24 mouse cellular contexts compared by ENCODE assay signal in genomic region chr13:107791770-107792169, GRCm38 (mm10).
DNase-seq lines count a peak whose midpoint lies in the region; ATAC-seq lines count a peak whose summit lies in the region.
"Had no signal": no experiment of that assay in that cellular context is flagged by ENCODE, and none has a peak within 500 bp of the region (broad histone marks: within the 10 kb centered on the region; RNA-seq: fewer than 3 reads in every experiment).

No protein-coding gene starts in this region.

- H3K9me3 ChIP-seq in forebrain, embryonic 11.5 days (ENCODE audit: control insufficient read depth, low read length) = no peaks in the 10 kb centered on the region
- no peaks in the 10 kb centered on the region for H3K9me3 ChIP-seq in forebrain, embryonic 13.5 days (replicated peaks)
- H3K9me3 ChIP-seq in heart, embryonic 12.5 days (replicated peaks) = no peaks in the 10 kb centered on the region
- no peaks in the 10 kb centered on the region for H3K9me3 ChIP-seq in hindbrain, embryonic 15.5 days
- H3K9me3 ChIP-seq in hindbrain, embryonic 14.5 days (ENCODE audit: control insufficient read depth, low read length) = no peaks in the 10 kb centered on the region
- no peaks in the 10 kb centered on the region for H3K9me3 ChIP-seq in midbrain, embryonic 12.5 days
- H3K9me3 ChIP-seq in midbrain, embryonic 14.5 days (ENCODE audit: control insufficient read depth, low read length) = no peaks in the 10 kb centered on the region
- H3K9me3 ChIP-seq: embryonic facial prominence, embryonic 15.5 days; forebrain, embryonic 10.5 days; intestine, embryonic 15.5 days had no signal

- no peak overlapping the region for H3K4me2 ChIP-seq in forebrain, embryonic 11.5 days (ENCODE audit: low read depth, low read length, severe bottlenecking)
- no peak overlapping the region for H3K4me2 ChIP-seq in forebrain, embryonic 13.5 days
- peak overlapping the region; percentile 4; the same call in 1 of the 2 replicates for H3K4me2 ChIP-seq in heart, embryonic 12.5 days
- H3K4me2 ChIP-seq in hindbrain, embryonic 15.5 days = no peak overlapping the region
- no peak overlapping the region for H3K4me2 ChIP-seq in hindbrain, embryonic 14.5 days (replicated peaks)
- H3K4me2 ChIP-seq in midbrain, embryonic 12.5 days (replicated peaks) = no peak overlapping the region
- no peak overlapping the region for H3K4me2 ChIP-seq in midbrain, embryonic 14.5 days (ENCODE audit: low read length)
- H3K4me2 ChIP-seq: embryonic facial prominence, embryonic 15.5 days; intestine, embryonic 15.5 days had no signal

- H3K27me3 ChIP-seq in forebrain, embryonic 11.5 days (ENCODE audit: control insufficient read depth, insufficient read depth, low read length) = no peaks in the 10 kb centered on the region
- no peaks in the 10 kb centered on the region for H3K27me3 ChIP-seq in forebrain, embryonic 13.5 days
- H3K27me3 ChIP-seq in heart, embryonic 12.5 days (replicated peaks) = no peaks in the 10 kb centered on the region
- no peaks in the 10 kb centered on the region for H3K27me3 ChIP-seq in hindbrain, embryonic 15.5 days
- H3K27me3 ChIP-seq in hindbrain, embryonic 14.5 days (ENCODE audit: control insufficient read depth, insufficient read depth, low read length) = no peaks in the 10 kb centered on the region
- no peaks in the 10 kb centered on the region for H3K27me3 ChIP-seq in midbrain, embryonic 12.5 days
- H3K27me3 ChIP-seq in midbrain, embryonic 14.5 days (ENCODE audit: control insufficient read depth, insufficient read depth, low read length) = no peaks in the 10 kb centered on the region
- H3K27me3 ChIP-seq: embryonic facial prominence, embryonic 15.5 days; intestine, embryonic 15.5 days had no signal

- 0 out of 2 replicates have a peak, but pooled peaks have one; percentile 35 for ATAC-seq in forebrain, embryonic 11.5 days (replicated peaks; ENCODE audit: low FRiP score)
- no peak for ATAC-seq in forebrain, embryonic 13.5 days
- peak; percentile 49 for ATAC-seq in heart, embryonic 12.5 days (ENCODE audit: insufficient number of reproducible peaks, low FRiP score)
- ATAC-seq in hindbrain, embryonic 15.5 days (ENCODE audit: low FRiP score, low read depth) = peak; percentile 21; the same call in 1 of the 2 replicates
- no peak for ATAC-seq in hindbrain, embryonic 14.5 days (ENCODE audit: low FRiP score)
- ATAC-seq in midbrain, embryonic 12.5 days (ENCODE audit: low FRiP score, low read depth) = peak; percentile 31; the same call in 1 of the 2 replicates
- ATAC-seq in midbrain, embryonic 14.5 days (ENCODE audit: low FRiP score, low TSS enrichment) = no peak
- ATAC-seq: CD4-positive, CD25-positive, alpha-beta regulatory T cell, adult 4 months; intestine, embryonic 15.5 days had no signal

- 84% methylated on average over 9 of the region's 9 CpGs for WGBS in forebrain, embryonic 11.5 days
- WGBS in forebrain, embryonic 13.5 days = 83% methylated on average over 9 of the region's 9 CpGs
- WGBS in heart, embryonic 12.5 days = 44% methylated on average over 9 of the region's 9 CpGs
- 85% methylated on average over 9 of the region's 9 CpGs for WGBS in hindbrain, embryonic 15.5 days
- 86% methylated on average over 9 of the region's 9 CpGs for WGBS in hindbrain, embryonic 14.5 days
- 88% methylated on average over 9 of the region's 9 CpGs for WGBS in midbrain, embryonic 12.5 days
- 90% methylated on average over 9 of the region's 9 CpGs for WGBS in midbrain, embryonic 14.5 days

- H3K9ac ChIP-seq in forebrain, embryonic 11.5 days (ENCODE audit: low read length) = no peak overlapping the region
- H3K9ac ChIP-seq in forebrain, embryonic 13.5 days = no peak overlapping the region
- H3K9ac ChIP-seq in heart, embryonic 12.5 days = no peak overlapping the region
- no peak overlapping the region for H3K9ac ChIP-seq in hindbrain, embryonic 15.5 days
- no peak overlapping the region for H3K9ac ChIP-seq in hindbrain, embryonic 14.5 days
- no peak overlapping the region for H3K9ac ChIP-seq in midbrain, embryonic 12.5 days (replicated peaks)
- no peak overlapping the region for H3K9ac ChIP-seq in midbrain, embryonic 14.5 days (replicated peaks; ENCODE audit: low read length)
- H3K9ac ChIP-seq: embryonic facial prominence, embryonic 15.5 days; intestine, embryonic 15.5 days had no signal

- no peak for DNase-seq in forebrain, embryonic 11.5 days (ENCODE audit: low spot score)
- no peak for DNase-seq in heart, adult 8-10 months (ENCODE audit: low spot score)
- DNase-seq in hindbrain, embryonic 14.5 days (ENCODE audit: low spot score) = no peak
- no peak for DNase-seq in midbrain, embryonic 14.5 days
- DNase-seq: adrenal gland, postnatal 10 days; B cell, adult 2 months; cerebellum, adult 11 months; cerebellum, adult 8-10 months; cerebellum, postnatal 14 days; embryo, embryonic 11 days; gastrocnemius, adult 2 months; gastrocnemius, postnatal 25 days; heart, postnatal 36 days; kidney, adult 18-20 months had no signal

- no peak overlapping the region for H3K4me3 ChIP-seq in forebrain, embryonic 11.5 days (ENCODE audit: low read depth, low read length)
- H3K4me3 ChIP-seq in forebrain, embryonic 13.5 days = no peak overlapping the region
- no peak overlapping the region for H3K4me3 ChIP-seq in heart, embryonic 12.5 days
- no peak overlapping the region for H3K4me3 ChIP-seq in hindbrain, embryonic 15.5 days
- H3K4me3 ChIP-seq in hindbrain, embryonic 14.5 days (replicated peaks; ENCODE audit: low read length) = no peak overlapping the region
- H3K4me3 ChIP-seq in midbrain, embryonic 12.5 days = no peak overlapping the region
- H3K4me3 ChIP-seq in midbrain, embryonic 14.5 days (replicated peaks; ENCODE audit: low read depth, low read length) = no peak overlapping the region
- H3K4me3 ChIP-seq: embryonic facial prominence, embryonic 15.5 days; erythroblast, embryonic 14.5 days; forebrain, embryonic 10.5 days; gastrocnemius, adult 2 months; intestine, embryonic 15.5 days had no signal

- peaks cover 10% of the 10 kb centered on the region; the same call in 1 of the 2 replicates for H3K4me1 ChIP-seq in forebrain, embryonic 11.5 days (replicated peaks; ENCODE audit: control insufficient read depth, insufficient read depth, low read length)
- H3K4me1 ChIP-seq in forebrain, embryonic 13.5 days = peaks cover 48% of the 10 kb centered on the region
- peaks cover 48% of the 10 kb centered on the region for H3K4me1 ChIP-seq in heart, embryonic 12.5 days (replicated peaks)
- peaks cover 45% of the 10 kb centered on the region for H3K4me1 ChIP-seq in hindbrain, embryonic 15.5 days (replicated peaks)
- H3K4me1 ChIP-seq in hindbrain, embryonic 14.5 days (replicated peaks; ENCODE audit: control insufficient read depth, insufficient read depth, low read length) = peaks cover 32% of the 10 kb centered on the region
- H3K4me1 ChIP-seq in midbrain, embryonic 12.5 days = peaks cover 34% of the 10 kb centered on the region
- peaks cover 23% of the 10 kb centered on the region for H3K4me1 ChIP-seq in midbrain, embryonic 14.5 days (ENCODE audit: control insufficient read depth, insufficient read depth, low read length)
- H3K4me1 ChIP-seq: embryonic facial prominence, embryonic 15.5 days had no signal

- no peaks in the 10 kb centered on the region for H3K36me3 ChIP-seq in forebrain, embryonic 11.5 days (ENCODE audit: control insufficient read depth, insufficient read depth, low read length)
- no peaks in the 10 kb centered on the region for H3K36me3 ChIP-seq in forebrain, embryonic 13.5 days (ENCODE audit: poor library complexity, severe bottlenecking)
- H3K36me3 ChIP-seq in heart, embryonic 12.5 days = no peaks in the 10 kb centered on the region
- H3K36me3 ChIP-seq in hindbrain, embryonic 15.5 days = no peaks in the 10 kb centered on the region
- no peaks in the 10 kb centered on the region; the same call in 1 of the 2 replicates for H3K36me3 ChIP-seq in hindbrain, embryonic 14.5 days (replicated peaks; ENCODE audit: control insufficient read depth, insufficient read depth)
- 0 out of 2 replicates have a peak, but pooled peaks cover 4% of the 10 kb centered on the region for H3K36me3 ChIP-seq in midbrain, embryonic 12.5 days
- H3K36me3 ChIP-seq in midbrain, embryonic 14.5 days (ENCODE audit: control insufficient read depth, insufficient read depth, low read length) = no peaks in the 10 kb centered on the region
- H3K36me3 ChIP-seq: G1E; intestine, embryonic 15.5 days had no signal

- no peak overlapping the region for H3K27ac ChIP-seq in forebrain, embryonic 11.5 days (ENCODE audit: low read depth, low read length)
- H3K27ac ChIP-seq in forebrain, embryonic 13.5 days = no peak overlapping the region
- peak overlapping the region; percentile 4; the same call in 1 of the 2 replicates for H3K27ac ChIP-seq in heart, embryonic 12.5 days (ENCODE audit: poor library complexity, severe bottlenecking)
- no peak overlapping the region for H3K27ac ChIP-seq in hindbrain, embryonic 15.5 days (replicated peaks)
- no peak overlapping the region for H3K27ac ChIP-seq in hindbrain, embryonic 14.5 days
- no peak overlapping the region for H3K27ac ChIP-seq in midbrain, embryonic 12.5 days (replicated peaks)
- no peak overlapping the region; the same call in 1 of the 2 replicates for H3K27ac ChIP-seq in midbrain, embryonic 14.5 days (replicated peaks; ENCODE audit: low read depth, low read length)
- H3K27ac ChIP-seq: embryonic facial prominence, embryonic 15.5 days; forebrain, embryonic 10.5 days; gastrocnemius, adult 2 months; intestine, embryonic 15.5 days had no signal

Comparison
In these comparisons a context has a peak if more than half of its experiments do, and no peak if none do; other contexts are left out.
1. ATAC-seq: peak in forebrain, embryonic 11.5 days (single experiment), heart, embryonic 12.5 days (single experiment), hindbrain, embryonic 15.5 days (single experiment) and midbrain, embryonic 12.5 days (single experiment); none in forebrain, embryonic 13.5 days (single experiment), hindbrain, embryonic 14.5 days (single experiment) and midbrain, embryonic 14.5 days (single experiment).